Mouse (Mus musculus) lung, postnatal 10 days (tissue): ENCODE measurements at regions not wholly inside any gene's neighbourhood (a gene's known extent, or its start where the extent isn't known, plus 50 kb on each side); places are given as distances from the start of the nearest gene placed in this dataset.

Experiments used
- DNase-seq: peaks from one replicate; pipeline ENCODE4 v3.0.0; 2021

DNA sequence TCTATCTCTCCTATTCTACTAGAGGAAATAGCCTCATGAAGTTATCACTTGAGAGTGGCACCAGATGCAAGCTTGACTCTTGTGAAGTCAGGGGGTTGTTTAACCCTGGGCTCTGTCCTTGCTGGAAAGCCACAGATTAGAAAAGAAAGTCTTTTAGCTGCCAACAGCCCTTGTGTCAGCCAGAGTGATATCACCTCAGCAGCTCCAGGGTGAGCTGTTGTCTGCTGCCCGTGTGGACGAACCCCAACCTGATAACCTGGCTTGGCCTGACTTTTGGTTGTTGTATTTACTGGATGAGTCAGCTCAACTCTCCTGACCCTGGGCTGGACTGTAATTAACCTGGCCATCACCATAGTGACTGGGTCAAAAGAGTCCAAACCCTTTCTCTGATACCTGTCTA lies 88.6 kb upstream of the Serbp1 start:
- DNase-seq, result no peak

DNA sequence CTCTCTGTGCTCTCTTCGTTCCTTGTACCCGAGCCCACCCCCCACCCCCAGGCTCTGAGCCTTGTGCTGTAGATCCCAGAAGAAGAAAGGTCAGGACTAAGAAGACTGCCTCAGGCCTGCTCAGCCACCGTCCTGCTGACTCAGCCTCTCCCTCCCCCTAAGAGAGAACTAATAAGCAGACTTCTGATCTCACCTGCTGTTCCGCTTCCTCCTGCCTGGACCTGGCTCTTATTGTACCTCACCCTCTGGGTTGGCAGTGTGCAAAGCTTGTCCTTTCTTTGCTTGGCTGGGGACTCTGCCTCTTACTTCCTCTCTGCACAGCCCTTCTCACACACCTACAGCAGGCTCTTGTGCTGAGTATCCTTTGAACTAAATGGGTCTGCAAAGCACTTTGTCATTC lies 91.3 kb upstream of the Serbp1 start:
- DNase-seq, result no peak

DNA sequence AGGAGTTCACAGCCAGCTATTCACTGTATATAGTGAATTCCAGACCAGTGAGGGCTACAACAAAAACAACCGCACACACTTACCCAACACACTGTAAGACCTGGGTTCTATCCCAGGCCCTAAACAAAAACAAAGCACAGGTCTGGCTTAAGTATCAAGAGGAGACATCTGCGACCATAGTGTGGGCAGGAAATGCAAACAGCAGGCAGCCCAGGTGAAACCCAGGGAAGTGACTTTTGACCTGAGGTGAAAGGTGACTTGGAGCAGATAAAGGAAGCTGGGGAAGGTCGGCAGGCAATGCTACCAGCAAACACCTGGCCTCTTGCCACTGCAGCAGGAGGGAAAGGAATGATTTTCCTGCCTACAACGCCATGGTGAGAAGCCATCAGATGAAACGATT lies 92.0 kb upstream of the Serbp1 start:
- no peak for DNase-seq

DNA sequence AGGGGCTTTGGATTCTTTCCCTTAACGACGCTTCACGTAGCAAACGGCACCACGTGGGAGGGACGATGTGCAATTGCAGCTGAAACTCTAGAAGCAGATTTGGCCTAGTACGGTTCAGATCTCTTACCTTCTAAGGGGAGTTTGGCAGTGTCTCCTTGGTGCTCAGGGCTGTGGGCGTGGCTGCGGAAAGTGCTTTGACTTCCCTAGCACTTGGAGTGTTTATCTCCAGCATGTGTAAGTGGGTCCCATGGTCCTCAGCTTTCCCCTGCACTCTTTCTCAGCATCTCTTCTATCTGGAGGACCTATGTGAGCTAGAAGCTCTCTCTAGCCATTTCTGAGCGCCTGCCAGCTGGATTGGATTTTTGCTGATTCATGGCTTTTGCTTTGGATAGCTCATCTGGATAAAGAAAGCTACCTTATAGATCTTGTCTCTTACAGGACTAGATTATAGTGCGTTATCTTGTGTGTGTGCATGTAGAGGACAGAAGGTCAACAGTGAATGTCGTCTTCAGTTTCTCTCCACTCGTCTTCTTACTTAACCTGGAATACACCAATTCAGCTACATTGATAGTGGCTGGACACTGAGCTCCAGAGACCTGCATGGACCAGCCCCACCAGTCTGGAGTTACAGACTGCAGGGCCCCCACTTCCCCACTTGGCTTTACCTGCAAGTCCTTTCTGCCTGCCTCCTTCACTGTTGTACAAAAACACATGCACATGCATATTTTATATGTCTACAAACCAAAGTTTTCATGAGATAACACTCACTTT lies 92.8 kb upstream of the Serbp1 start:
- DNase-seq, result peak; percentile 59

DNA sequence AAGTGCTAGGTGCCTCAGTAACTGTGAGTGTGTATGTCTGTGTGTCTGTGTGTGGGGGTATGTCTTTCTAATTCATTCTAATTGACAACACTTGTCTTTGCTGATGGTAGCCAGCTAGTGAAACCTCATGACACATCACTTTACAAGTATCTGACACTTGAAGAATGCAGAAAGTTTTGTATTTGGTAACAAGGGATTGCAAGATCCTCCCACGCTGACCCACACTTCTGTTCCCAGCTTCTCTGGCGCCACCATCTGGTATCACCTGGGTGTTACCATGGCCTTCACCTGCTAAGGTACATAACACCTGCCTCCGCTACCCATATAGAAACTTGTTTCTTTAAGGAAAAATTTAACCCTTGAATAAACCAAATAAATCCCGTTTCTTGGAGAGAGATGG lies 95.8 kb upstream of the Serbp1 start:
- DNase-seq, result peak; percentile 73

DNA sequence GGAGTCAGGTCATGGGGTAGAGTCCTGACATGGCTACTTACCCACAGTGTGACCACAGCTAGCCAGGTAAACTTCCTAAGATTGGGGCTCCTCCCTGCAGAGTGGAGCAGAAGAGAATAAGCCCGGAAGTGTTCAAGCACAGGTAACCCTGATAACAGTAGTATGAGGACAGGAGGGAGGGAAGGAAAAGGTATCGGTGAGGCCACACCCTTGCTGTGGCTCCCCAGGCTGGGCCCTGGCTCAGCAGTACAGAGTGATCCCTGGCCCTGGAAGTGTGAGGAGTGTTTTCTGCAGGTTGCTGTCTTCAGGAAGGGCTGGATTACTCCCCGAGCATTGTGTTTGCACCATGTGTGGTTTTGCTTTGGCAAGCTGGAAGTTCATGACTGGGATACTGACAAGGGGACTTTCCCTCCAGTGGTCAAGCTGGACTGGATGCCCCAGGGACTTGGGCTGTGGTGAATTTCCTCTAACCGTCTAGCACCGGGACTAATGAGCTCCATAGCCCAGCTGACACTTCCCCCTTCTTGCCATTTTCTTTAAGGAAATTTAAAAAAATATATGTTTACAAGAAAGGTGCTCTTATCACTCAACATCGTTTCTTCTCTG lies 97.2 kb upstream of the Serbp1 start:
- no peak for DNase-seq

DNA sequence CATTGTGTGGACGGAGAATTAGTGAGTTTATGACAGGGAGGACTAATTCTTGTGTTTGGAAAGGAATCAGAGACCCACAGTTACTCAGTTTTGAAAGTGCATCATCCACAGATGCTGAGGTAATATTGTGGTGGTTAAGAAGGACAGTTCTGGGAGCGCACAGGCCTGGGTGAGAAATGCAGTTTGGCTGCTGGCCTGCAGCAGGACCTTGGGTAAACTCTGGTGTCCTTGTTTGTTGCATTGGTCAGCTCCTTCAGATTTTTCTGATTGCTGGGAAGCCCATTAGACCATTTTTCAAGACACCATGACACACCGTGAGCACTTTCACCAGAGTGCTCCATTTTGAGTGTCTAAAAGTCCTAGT lies 99.0 kb upstream of the Serbp1 start:
- DNase-seq, result no peak

DNA sequence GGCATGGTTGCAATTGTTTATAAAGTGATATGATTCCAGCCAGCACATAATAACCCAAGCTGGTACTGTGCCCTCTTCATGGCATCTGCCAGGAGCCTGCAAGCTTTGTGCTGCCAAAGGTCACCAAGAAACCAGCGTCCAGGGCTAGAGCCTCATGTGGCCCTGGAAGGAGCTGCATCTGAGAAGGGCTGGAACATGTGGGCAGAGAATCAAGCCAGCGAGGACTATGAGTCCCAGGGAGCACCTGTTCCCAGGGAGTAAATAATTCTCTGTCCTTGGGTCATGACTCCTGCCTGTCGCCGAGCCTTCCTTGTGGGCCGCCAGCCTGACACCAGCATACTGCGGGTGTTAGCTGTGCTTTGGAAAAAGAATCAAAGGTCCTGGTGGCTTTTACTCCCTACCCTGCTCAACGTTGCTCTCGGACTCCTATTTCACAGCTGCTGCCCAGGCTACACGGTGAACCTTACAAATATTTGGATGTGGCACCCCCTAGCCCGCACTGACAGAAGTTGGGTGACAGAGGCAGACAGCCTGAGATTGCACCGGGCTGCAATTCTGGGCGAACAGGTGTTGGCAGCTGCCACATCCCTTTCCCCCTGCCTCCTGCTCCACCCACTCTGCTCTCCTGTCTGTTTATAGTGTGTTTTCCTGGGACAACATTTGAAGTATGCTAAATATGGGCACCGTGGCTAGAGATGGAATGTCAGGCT lies 99.5 kb upstream of the Serbp1 start:
- peak; percentile 26 for DNase-seq

DNA sequence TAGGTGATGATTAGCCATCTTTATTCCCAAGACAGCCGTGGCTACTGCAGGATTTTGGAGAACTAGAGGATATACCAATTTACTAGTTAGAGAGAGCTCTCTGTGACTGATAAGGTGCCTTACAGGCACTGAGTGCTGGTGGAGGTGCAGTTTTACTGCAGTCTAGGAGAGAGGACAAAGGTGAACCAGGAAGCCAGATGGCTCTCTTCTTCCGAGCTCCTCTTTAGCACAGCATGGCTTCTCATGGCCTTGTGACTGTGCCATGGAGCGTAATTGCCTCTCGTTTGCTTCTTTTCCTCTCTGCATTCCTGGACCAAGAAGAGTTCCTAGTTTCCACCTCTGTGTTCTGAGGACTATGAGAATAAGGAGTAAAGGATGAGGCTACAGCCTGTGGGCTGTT lies 100.2 kb upstream of the Gadd45a start:
- no peak for DNase-seq

DNA sequence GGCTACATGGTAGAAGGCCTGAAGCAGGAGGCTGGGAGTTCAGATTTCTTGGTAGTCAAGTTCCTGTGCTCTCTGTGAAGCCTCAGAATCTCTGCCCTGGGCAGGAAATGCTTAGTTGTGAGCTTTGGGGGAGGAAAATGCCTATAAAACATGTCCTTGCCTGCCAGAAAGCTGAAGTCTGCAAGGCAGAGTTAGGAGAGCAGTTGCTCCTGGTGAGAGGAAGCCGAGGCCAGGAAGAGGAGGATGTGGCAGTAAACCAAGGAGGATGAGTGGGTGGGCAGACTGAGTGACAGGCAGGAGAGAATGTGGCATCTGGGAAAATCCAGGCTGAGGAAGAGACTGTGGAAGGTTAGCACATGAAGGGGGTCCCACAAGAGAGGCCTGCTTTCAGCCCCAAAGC lies 97.7 kb upstream of the Gadd45a start:
- DNase-seq, result no peak

DNA sequence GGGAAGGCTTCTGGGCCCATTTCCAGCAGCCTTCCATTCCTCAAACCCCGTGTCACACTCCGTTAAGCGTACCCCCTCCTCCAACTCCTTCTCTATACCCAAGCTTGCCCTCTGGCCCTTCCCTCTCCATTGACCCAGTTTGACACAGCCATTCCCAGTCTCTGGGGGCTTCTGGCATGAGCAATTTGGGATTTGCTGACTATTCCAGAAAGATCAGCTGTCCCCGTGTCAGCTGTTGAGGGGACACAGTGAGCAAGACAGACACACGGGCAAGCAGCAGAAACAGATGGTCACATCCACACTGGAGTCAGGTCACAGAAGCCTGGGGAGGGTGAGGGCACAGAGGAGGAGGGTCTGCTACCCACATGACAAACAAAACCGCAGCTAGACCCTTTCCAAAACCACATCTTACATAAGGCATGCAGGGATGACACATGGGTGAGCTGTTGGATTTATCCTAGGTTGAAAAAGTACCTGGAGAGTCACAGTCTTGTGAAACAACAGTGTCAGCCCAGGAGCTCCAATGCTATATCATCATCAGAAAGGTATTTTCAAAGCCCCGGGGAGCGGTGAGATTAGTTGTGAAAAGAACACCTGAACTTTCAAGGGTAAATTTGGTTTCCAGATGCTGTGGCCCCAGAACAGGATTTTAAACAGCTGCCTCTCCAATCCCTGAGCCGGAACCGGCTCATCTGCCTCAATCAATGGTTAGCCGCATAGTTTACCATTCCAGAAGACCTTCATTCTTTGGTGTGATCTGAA lies 93.5 kb upstream of the Gadd45a start:
- no peak for DNase-seq

DNA sequence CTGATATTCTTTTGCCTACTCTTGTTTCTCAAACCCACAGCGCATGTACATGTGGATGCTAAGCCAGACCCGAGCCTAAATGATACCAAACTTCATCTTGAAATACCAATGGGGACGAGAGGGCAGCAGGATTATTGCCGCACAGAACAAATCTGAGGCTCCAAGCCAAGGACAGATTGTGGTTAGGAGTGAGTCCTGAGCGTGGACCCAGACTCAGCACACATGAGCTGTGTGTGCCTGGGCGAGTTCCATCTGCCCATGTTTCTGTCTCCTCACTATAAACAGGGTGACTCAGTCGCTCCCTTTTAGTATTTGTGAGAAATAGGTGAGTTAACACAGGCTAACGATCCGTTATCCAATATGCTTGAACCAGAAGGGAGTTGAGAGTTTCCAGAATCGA lies 92.4 kb upstream of the Gadd45a start:
- no peak for DNase-seq

DNA sequence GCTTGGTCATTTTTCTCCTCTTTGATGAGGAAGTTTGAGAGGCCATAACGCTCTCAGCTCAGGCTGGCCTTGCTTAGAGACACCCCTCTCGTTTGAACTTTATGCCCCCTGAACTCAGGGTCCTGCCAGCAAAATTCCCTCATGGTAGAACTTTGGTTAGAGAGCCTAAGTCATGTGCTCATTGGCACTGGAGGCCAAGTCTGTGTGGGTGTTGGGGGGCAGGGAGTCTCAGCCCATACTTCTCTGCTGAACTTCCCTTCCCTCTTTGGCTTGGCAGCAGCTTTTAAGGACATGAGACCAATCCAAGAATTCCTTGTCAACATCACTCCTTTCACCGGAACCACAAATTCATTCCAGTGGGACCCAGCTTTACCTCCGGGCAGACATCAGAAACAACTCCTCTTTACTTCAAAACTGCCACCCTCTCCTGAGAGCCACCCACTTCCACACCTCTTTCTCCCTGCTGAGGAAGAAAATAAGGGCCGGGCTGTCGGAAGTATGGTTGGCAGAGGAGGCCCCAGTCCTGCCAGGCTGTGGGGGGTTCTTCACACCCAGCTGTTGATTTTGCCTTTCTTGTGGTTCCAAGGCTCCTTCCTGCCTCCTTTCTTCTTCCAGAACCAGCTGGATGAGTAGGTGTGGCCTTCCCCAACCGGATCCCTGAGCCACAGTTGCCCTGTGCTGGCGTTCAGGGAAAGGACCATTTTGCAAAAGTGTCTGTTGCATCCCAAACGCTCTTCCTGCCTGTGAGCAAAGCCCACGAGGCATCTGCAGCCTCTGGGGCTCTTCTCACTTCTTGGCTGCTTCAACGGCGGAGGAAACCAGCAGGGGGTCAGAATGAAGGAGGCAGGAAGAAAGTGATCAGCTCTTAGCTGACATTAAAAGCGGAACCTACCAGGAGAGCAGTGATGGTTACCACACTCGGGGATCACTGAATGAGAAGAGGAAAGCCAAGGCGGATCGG lies 91.5 kb upstream of the Gadd45a start:
- peak; percentile 44 for DNase-seq

DNA sequence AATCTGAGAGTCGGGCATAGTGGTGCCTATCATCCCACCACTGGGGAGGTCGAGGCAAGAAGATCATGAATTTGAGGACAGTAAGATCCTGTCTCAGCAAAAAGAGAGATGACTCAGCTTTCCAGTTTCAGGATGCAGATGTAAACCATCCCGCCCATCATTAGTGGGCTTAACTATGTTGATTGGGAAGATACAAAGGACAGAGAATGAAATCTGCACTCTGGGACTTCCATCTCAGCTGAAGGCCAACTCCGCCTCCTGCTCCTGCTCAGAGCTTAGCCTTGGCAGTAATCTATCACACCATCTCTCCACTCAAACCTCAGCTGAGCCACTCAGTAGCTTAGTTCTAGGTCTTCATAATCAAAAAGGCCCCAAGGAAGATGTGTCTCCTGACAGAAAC lies 90.5 kb upstream of the Gadd45a start:
- no peak for DNase-seq

DNA sequence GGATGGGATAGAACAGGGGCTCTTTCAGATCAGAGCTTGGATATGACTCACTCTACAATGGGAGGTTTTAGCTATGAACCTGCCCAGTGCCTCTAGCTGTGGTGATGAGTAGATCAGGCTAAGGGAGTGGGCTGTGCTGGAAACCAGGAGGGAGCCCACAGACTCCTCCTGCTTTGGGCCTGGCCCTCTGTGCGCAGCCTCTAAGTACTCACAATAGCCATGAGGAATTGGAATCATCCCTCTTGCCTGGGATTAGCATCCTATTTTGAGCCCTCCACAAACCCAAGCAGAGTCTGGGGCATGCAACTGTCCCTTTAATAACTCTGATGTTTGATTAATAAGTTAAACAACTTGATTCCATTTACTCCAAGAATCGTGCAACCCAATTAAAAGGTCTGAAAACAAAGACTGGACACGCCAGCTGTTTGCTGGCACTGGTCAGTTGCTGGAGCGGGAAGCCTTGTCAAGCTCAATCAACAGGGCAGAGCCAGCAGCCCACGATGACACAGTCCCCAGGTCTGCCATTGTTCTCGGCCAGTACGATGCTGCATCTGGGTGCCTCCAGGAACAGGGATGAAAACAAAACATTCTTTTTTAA lies 88.6 kb upstream of the Gadd45a start:
- DNase-seq, result no peak

DNA sequence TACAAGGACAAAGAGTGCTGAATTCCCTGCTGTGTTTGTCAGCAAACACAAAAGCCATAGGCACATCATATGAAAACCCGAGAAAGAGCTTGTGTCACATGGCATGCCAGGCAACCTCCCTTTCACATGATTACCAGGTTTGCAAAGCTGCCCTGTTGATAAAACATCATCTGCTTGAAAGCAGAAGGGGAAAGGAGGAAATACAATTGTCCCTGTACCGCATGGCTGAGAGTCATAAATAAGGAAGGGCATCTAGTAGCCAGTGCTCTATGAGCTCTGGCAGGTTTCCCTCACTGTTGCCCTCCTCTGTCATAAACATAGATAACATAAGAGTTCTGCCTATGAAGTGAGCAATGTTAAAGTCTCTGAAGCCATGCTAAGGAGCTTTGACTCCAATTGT lies 86.8 kb upstream of the Gadd45a start:
- DNase-seq, result no peak

DNA sequence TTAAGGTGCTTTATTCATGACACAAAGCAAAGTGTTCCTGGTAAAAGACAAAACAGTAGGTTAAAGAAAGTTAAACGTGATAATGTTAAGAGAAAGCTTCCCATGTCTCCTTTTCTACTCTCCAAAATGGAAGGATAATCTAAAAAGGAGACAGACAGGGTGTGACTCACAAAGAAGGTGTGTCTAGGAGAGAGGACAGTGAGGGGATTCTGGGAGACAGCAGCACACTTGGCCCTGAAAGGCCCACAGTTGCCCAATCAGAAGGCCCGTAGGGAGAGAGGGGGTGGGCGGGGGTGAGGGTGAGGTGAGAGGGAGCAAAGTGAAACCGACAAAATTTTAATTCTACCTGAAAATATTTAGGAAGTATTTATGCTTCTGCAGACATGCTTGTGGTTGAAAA lies 85.8 kb upstream of the Gadd45a start:
- no peak for DNase-seq

DNA sequence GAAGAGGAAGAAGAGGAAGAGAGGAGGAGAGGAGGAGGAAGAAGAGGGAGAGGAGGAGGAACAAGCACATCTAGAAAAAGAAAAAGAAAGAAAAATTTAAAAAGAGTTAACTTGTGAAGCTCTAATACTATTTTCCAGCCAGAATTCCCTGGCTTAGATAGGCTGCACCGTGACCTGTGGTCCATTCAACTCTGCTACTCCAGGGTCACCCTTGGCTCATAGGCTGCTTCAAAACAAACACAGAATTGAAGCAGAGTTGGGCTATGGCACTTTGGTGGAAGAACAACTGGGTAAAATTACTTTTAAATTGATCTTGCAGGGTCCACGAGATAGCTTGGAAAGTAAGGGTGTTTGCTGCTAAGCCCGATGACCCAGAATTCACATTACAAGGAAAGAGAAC lies 79.0 kb upstream of the Gadd45a start:
- no peak for DNase-seq

DNA sequence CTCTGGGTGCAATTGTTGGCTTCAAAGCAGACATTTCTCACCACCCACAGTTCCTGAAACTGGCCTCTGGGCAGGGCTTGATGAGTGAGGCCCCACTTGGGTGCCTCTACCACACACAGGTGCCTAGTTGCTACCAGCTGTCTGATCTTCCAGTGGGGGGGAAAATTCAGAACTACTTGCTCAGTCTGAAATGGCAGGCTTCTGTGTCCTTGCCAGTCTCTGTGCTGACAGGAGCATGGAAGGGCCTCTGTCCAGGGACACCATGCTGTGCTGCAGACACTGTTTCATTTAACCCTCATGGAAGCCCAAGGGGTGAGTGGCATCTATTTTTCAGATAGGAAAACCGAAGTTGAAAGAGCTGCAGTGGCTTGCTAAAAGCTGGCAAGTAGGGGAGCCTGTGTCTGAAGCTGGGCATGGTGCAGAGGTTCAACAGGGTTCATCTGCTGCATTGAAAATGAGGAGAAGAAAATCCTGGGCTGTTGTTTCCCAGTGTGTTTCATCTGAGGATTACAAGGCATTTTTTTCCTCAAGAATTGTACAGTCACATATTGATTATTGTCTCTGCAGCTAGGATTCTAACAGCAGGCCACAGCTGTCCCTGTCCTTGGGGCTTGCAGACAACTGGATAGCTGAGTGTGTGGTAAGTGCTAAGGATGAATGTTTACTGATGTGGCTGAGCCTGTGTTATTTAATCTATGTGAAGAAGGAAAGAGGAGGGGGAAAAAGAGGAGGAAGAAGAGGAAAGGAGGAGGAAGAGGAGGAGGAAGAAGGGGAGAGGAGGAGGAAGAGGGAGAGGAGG lies 78.4 kb upstream of the Gadd45a start:
- DNase-seq, result no peak

DNA sequence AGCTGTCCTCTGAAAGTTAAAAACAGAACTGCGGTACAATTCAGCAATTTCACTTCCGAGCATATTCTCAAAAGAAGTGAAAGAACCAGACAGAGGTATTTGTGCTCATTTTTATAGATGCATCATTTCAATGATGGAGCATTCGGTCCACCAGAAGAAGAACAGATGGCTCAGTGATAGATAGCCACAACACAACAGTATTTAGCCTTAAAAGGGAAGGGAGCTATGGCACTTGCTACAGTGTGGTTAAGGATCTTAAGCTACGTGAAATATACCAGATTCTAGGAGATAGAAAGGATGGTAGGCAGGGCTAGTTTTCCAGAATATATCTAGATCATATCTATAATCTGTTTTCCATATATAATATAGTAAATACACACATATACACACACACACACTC lies 77.5 kb upstream of the Gadd45a start:
- DNase-seq, result no peak

DNA sequence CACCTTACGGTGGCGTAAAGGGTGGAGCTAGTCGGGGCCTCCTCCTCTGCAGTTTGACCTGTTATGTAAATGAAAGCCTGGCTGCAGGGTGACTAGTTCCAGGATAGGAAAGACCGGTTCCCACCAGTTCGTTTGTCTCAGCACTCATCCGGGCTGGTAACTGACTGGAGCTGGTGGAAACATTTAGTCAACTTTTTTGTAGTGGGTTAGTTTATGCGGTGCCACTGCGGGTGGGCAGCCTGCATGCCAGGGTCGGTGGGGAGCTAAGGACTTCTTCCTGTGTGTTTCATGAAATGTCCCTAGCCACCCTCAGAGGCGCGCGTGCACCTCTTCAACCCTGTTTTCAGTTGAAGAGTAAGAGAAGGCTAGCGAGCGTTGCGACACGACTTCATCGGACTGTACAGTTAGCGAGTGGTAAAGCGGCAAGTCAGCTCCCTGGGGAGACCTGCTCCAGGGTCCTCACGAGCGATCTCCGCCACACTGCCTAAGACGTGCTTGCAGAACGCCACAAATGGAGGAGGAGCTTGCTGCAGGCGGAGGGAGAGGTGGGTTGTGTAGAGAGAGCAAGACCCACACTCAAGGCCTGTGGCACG lies 76.5 kb upstream of the Gadd45a start:
- DNase-seq, result peak; percentile 20
